Mouse (Mus musculus) lung, adult 18-20 months (tissue): ENCODE results near the gene Auts2.

Experiments used
- DNase-seq, 2 experiments: peaks; one replicate each; pipeline ENCODE4 v3.0.0; 2022; ENCODE audit warnings: mixed read lengths in 2 of 2

Gene Auts2

DNA sequence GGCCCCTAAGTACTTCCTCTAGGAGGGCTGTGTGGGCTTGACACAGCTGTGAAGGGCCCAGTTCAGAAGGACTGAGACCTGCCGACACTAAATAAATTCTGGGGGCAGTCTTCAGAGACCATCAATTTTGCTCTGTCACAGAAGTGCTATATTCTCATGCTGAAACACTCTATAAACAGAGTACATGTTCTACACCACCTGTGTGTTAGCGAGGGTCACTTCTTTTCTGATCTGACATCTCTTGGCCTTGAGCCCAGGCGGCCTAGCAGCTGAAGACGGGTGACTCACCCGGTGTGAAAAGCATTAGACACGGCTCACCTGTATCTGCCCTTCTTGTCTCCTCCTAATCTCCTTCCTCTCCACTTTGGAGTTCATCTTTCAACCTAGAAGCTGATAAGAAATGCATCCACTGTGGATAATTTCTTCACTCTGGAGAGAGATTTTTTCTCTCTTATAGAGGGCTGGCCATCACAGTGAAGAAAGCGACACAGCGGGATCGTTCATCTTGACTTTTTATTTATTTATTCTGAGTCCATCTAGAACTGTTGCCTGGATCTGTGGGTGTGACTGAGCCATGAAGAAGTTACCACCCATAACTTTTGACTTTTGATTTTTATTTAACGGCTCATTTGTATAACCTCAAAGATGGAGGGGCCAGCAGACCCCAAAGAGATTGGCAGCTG is 469.3 kb downstream of the Auts2 start:
- no peak for DNase-seq

DNA sequence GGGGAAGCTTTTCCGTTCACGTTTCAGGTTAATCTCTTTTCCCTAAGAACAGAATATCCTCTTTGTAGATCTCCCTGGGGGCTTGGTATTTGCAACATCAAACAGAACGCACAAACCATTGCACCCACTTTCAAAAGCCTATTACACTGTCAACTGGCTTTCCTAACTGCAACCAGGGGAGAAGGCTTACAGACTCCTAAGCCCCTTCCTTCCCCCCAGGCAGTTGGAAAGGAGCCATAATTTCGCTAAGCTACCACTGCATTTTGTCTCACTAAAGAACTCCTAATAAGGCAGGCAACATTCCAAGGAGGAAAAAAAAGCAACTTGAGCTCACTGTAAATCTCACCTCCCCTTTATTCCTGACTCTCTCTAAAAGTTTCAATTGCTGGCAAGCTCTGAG is 470.8 kb downstream of the Auts2 start:
- no peak for DNase-seq

DNA sequence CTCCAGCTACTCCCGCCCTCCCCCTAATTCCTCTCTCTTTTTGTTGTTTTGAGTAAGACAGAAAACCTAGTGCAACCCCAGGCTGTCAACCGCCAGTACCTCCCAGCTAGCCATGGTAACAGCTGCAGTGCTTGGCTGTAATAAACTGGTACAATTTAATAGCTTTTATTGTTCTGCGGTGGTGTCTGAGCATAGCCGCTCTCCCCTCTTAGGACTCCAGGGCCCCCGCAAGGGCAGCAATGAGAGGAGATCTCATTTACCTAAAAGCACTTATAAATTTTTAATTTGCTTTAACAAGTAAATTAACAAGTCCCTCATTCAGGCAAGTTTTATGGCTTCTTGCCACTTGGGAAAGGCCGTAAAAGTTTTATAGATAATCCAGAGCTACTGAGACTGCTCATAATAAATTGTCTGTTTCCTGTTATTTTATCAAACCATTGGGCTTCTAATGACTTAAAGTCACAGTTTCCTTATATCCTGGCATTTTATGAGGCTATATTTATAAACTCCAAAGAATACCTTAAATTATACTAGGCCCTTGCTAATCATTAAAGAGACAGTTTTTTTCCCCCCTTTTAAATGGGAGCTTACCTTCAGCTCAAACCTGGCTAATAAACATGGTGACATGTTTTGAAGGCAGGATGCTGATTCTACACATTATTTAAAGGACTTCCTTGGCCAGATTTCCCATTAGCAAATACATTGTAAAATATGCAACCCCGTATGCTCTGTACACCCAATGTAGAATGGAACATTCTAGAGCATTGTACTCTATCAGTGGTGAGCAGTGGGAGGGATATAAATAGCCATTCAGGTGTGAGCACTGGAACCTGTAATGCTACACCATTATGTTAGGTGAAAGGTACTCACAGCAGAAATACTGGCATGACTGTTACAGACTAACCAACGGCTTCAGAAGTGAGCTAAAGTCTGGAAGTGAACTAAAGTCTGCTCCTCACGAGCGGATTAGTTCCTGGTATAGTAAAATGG is 475.1 kb downstream of the Auts2 start:
- no peak for DNase-seq

DNA sequence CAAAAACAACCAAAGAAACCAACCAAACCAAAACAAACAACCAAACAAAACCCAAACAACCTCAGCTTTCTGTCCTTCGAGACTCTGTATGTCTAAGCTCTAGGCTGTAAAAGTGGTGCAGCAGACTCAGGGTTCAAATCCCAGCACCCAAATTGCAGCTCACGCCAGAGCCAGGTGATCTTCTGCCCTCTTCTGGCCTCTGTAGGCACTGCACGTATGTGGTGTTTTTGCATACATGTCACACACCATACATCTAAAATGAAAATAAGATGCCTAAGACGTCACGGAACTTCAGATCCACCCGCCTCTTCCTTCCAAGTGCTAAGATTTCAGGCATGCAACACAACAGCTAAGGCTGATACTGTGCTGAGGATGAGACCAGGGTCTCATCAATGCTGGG is 483.0 kb downstream of the Auts2 start:
- no peak for DNase-seq

DNA sequence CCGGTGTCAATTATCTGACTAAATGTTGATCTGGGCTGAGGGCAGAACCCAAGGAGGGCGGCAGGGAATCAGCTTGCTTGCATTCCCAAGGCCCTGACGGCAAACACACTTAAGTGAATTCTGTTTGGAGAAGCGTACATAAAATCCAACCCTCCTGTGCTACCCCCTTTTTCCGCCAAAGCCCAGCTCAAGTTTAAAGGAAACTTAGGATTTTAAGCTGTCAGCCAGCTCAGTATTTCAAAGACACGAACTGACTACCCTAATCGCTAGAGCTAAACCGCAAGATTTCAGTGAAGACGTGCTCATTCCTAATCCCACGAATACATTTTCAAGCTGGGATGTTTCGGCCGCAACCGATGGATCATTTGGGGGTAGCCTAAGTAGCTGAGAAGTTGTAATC is 490.5 kb downstream of the Auts2 start:
- no peak for DNase-seq

DNA sequence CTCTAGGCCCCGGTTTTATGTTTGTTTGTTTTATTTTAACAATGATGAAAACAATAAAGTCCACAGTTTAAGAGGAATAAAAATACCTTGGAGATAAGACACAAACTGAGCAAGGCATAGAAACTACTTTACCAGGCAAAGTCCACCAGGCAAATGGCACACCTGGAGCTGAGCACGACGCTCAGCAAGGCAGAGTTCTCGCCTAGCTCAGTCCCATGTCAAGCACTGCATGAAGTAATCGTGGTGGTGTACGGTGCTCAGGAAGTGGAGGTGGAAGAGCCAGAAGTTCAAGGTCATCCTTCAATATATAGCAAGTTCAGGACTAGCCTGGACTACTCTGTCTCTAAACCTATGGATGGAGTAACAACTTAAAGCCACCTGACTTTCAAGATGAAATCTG is 503.6 kb downstream of the Auts2 start:
- no peak for DNase-seq

DNA sequence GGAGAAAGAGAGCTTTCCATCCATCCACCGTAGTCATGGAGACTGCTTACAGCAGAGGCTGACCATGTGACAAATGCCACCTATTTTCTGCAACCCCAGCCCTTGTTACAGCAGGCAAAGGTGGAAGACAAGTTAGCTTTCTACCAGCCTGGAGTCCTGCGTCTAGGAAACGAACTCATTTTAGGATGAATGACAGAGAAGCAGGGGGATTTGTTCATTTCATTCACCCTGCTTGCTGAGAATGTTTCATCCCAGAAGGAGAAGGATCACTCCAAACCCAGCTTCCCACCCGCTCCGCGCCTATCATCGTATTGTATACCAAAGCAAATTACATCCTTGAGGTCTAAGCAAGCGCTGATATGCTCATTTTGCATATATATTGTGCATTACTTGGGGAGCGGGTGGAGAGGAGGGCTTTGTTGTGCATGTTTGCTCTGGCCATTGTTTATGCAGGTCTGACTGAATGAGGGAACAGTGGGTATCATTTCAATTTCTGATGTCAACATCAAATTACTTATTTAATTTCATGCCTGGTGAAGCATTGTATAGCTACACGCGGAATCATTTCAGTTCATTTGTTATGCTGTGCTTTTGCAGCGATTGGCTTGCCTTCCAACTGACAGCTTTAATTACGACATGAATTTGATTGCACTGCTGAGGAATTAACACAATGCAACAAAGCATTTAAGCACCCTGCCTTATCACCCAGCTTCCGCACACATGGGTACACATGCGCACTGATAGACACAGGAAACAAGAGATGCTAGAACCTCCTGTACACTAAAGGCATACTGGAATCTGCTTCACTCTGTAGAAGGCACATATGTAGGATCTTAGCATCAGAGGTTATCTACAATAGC is 509.4 kb downstream of the Auts2 start:
- DNase-seq: no peak

DNA sequence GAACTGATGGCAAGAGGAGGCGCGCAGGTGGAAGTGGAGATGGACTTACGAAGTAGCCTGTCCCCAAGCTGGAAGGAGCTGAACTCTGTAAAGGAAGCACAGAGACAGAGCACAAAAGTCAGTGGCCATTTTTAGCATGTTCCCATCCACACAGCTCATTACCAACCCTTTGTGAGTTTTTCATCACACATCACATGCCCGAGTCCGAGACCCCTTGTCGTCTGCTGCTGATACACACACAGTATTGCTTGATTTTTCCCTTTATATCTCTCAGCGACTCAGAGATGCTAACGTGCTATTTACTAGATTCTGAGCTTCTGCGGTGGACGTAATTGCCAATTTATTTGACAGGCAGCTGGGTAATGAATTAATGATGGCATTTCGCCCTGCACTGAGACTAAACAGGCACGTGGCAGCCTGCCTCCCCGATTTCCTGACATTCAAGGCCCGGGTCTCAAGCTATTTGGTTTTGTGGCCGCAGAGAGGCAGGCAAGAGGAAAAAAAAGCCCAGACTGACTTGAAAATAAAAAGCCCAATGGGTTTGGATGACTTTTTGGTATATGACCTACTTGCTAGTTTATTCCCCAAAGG is 512.1 kb downstream of the Auts2 start:
- no peak for DNase-seq

DNA sequence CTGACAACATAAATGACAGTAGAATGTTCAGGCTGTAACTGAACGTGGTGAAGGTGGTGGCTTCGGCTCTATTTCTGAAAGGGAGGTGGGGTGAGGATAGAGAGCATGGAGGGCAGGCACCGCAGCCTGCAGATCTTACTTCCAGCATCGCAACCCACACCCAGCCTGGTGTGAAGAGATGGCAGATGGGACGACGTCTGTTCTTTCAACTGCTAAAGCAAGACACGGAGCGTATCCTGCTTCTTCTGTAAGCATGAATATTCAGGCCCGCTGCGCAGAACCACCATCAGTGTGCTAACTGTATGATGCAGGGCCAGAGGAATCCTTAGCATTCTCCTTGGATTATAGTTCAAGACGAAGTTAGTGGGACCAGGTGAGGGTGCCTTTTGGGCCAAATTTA is 513.5 kb downstream of the Auts2 start:
- no peak for DNase-seq

DNA sequence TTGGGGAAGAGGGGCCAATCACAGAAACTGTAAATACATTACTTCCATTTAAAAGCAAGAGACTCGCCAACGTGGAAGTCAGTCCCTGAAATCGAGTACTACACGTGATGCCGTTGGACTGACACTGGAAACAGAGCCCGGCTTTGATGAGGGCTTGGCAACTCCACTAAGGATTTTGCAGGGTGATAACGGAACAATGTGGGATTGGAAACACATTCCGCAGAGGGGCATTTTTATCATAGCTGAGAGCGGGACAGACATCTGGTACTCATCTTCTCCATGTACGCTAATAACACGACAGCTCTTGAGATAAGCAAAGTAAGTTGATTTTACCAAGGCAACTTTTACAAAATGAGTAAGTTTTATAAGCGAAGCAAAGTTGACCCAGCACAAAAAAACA is 514.1 kb downstream of the Auts2 start:
- DNase-seq: no peak

DNA sequence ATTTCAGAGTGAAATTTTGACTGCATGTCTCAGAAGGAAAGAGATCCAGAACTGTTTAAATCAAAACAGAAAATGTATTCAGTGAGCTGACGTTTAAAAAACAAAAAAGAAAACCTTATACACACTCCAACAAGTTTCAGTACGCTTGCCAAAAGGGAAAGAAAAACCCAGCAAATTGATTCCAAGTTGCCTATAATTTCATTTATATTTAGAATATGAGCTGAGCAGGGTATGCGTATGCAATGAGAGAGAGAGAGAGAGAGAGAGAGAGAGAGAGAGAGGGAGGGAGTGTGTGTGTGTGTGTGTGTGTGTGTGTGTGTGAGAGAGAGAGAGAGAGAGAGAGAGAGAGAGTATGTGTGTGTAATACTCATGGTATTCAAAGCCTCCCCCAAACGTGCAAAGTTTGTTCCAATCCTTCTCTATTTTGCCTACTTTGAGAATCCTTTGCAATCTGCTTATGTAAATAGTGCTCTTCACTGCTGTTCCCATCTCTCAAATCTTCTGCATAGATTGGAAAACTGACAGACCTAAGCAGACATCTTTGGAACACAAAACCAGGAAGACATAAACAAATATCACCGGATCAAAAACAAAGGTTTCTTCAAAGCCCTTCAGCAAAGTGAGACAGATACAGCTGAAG is 515.2 kb downstream of the Auts2 start:
- DNase-seq: no peak

DNA sequence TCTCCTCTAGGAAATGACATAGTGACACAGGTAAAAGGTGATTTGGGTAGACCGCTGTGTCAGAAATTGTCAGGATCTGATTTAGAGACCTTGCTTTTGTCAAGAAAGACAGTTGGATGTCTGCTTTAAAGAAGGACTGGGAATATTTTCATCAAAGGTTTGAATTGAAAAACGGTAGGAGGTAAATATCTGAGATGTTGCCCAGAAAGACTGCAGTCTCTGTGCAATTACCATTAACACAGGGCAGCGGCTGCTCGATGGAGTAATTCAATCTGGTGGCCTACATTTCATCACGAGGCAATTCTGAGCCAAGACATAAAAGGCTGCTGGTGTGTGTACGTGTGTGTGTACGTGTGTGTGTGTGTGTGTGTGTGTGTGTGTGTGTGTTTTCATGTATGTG is 529.8 kb downstream of the Auts2 start:
- no peak for DNase-seq

DNA sequence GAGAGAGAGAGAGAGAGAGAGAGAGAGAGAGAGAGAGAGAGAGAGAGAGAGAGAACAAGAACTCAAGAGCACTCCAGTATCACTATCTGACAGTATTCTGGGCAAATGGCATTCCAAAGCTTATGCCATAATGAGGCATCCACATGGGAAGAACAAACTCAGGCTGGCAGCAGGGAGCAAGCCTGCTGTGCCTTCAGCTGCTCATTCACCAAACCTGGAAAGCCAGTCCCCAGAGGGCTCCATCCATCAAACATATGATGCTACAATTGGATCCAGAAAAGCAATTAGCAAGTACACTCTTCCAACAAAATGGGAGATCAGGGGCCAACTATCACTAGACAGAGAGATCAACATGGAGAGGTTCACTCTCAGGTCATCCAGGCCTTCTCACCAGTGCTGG is 531.3 kb downstream of the Auts2 start:
- no peak for DNase-seq

DNA sequence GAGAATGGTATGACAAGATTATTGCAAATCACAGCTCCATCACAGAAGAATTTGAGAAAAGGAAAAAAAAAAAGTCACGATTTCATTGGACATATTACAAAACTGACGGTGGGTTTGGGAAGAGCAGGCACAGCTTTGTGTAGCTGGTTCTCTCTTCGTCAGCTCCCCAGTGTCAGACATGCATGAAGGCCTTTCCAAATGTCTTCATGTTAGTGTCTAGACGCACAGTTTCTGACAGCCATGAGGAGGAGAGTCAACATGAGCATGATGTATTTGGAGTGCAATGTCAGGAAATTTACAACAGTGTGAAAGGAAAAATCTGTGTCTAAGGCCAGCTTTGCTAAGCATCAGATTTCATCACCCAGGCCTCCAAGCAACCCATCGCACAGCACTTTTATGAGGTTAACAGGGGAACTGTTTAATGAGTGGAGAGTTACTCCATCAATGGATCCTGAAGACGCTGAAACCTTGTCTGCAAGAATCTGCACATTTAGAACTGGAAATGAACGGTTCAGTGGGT is 534.4 kb downstream of the Auts2 start:
- DNase-seq: no peak

DNA sequence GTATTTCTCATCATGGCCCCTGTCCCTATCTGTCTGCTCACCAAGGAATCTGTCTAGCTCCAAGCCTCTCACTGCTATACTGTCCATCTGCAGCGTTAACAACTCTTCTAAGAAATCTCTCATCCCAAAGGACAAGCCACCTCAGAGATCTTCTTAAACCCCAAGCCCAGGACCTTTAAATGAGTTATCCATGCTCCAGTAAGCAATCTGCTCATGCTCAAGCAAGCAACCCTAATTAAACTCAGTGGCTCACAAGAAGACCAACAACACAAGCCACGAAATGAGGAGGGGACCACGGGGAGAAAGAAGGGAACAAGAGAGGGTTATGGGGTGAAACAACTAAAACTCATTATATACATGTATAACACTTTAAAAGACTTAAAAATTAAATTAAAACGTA is 535.2 kb downstream of the Auts2 start:
- DNase-seq: no peak

DNA sequence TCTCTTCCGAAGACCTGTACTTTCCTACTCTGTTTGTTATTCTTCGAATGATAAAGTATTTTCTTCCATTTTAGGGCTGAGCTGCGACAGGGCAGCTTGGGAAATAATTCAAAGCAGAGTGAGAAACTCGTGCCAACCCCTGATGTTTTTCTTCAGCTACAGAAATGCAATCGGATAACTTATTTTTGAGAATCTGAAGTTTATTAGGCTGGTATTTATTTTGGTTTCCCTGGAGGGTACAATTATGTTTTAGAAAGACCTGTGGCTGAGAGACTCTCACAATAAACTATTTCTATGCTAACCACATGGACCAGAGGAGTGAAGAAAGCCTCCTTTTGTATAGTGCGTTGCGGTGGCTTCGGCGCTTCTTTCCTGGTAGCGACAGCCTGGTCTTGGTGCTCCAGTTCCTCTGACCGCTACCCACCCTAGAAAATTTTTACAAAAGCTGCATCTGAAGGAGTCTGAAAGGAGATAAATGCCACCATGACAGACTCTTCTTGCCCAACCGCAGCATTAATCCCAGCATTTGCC is 550.4 kb downstream of the Auts2 start:
- no peak for DNase-seq

DNA sequence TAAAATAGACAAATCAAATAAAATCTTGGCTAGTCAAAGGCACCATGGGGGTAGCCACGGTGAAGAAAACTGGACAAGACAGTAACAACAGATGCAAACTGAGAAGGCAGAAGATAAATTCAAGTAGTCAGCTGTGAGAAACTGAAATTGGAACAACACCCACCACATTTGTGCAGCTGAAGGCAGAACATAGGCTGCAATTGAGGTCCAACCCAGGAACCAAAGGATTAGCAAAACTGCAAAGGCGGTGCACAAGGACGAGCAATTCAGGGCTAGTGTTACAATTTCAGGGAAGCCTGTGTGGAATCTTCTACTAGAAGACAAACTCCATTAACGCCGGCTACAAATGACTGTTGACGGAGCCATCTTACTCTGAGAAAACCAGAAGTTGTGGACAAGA is 550.9 kb downstream of the Auts2 start:
- no peak for DNase-seq

DNA sequence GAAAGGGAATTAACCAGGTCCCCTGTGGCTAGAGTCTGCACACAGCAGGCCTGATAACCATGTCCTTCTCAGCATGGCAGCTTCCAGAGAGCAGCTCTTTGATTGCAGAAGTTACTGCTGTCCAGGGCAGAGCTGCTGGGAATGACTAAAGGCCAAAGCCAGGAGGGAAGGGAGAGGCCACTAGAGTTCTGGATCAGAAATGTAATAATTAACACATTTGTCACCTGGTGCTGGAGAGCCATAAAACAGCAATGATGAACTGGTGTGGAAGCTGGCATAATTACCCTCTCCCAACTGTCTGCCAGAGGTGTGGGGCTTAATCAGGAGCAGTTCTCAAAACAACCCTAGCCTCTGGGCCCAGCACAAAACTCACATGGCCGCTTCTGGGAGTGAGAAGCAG is 552.6 kb downstream of the Auts2 start:
- DNase-seq: no peak

DNA sequence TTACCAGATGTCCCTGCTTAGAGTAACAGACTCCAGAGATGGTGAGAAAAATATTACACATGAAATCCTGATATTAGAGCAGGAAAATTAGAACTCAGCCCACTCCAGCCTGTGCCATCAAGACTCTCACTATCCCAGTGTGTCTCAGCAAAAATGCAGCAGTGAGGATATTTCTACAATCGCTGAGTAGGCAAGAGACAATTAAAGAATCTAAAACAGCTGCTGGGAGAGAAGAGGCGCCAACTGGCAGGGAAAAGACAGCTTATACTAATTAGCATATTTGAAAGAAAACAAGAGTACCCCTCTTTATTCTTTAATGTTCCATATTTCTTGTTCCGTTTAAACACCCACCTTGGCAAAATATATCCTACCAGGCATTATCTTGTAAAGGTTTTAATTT is 561.7 kb downstream of the Auts2 start:
- DNase-seq: no peak

DNA sequence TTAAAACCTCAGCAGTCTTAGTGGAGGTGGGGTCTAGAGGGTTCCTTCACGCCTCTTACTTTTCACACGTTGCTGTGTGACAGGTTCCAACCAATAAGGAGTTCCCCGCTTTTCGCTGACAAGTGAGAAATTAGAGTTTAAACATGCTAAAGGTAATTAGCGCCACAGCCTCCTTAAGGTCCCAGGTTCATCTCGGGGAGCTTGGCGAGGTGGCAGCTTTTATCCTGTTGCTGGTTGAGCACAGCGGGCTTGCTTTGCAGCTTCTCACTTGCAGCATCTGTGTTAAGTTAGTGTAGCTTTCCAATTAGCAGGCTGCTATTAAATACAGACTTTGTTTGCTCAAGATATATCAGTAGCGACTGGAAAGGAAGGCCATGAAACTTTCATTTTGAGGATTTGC is 564.2 kb downstream of the Auts2 start:
- no peak for DNase-seq

DNA sequence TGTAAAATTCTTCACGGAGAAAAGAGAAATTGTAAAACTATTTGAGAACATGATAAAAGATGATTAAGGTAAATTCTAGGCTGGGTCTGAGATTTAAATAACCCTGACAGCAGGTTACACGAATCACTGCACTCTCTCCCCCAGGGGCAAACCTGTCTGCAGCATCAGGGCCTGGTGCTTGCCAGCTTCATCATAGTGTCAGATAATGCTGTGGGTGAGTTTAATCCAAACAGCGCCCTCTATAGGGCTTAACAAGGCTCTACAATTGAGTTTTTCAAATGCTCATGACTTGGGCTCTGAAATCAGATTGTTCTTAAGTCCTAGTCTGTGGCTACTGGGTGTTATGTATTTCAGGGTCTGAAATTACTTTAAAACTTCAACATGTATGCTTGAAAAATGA is 565.6 kb downstream of the Auts2 start:
- no peak for DNase-seq

DNA sequence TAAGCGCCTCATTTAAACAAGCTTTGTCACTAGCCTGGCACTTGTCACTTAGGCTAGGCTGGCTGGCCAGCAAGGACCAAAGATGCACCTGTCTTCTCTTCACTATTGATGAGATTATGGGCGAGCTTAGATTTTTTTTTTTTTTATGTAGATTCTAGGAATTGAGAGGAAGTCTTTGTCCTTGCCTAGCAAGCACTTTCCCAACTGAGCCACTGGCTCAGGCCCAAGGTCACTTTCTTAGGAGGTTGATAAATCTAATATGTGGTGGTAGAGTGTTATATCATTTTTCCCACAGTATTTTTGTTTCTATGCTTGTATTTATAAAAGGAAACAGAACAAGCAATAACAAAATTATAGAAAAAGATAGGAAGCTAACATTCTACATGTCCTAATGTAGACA is 571.2 kb downstream of the Auts2 start:
- no peak for DNase-seq
